Mouse (Mus musculus): ENCODE measurements around the gene Arsa.

DNA sequence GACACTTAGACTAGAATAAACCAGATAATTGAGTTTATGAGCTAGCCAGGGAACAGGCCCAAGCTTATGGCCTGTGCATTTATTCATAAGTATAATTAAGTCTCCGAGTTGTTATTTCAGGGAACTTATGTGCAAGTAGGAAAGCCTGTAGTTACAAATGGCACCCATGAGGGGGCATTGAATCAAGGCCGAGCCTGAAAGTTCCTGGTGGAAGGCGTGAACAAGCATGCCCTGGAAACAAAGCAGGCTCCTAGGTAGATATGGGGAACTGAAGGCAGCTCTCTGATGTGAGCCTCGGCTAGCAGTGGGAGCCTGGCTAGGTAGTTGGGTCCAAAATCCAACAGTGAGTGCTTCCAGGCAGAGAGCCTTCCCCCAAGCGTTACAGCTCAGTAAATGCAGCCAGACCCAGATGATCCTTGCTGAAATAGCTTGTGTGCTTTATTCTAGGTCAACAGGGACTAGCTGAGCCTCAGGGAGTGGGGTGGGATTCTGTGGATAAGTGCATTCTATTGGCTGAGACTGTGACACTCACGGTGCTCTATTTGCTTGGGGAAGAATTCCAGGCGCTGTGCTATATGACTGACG lies 34.6 kb downstream of the Arsa start:
- TF ChIP-seq CTCF (IDR thresholded peaks at IDR 0.05; ENCODE audit: insufficient read depth, low read length) (no peak), POLR2A (IDR thresholded peaks at IDR 0.05; ENCODE audit: borderline replicate concordance, extremely low read depth, low read depth, low read length) (no peak)
